Mouse (Mus musculus) c-Kit-negative CD71-positive TER-119-positive erythroid progenitor cells, embryonic 14.5 days (primary cell): Measurements from ENCODE around the gene Gm21095.
"Not testable (repeated sequence)": the region's sequence is repeated elsewhere in the genome, so short reads cannot be mapped to it uniquely, and the experiment has no call there.

Source experiments
- DNase-seq: peaks from one replicate; pipeline ENCODE4 v3.0.0-alpha.2; 2013; ENCODE audit warnings: low read depth, low spot score

Gm21095 gene

DNA sequence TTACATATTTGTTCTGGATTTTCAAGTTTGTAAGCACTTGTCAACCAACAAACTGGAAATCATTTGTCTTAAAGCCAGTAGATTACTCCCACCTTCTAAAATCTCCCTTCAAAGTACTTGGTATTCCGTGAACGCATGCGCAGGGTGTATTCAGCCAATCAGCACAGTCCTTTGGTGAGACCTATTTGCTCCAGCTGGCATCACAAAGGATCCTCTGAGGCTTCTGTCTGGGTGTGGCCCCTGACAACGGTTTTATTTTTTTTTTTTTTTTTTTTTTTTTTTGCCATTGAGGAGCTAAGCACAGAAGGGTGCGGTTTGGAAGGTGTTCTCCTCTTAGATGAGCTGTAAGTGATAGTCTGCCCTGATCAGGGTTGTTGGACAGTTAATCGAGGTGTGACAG, at the start of gene Gm21095:
TSS of gene Gm21095 (plus strand) at position 301 of the 400 bp plus-strand sequence.
- DNase-seq, result not testable (repeated sequence)
